Mouse (Mus musculus): ENCODE data around the gene Prickle1. TPM values are rescaled to one million over a fixed set of nuclear protein-coding genes. Genes with fewer than 3 reads are reported as not detected.

Gene Prickle1
- total and polyA plus RNA-seq, 3 experiments = 0.64 to 1.8 (median 1.7) TPM

GRCm38 (mm10) chr15:93453296-93453695 is 142.4 kb downstream of the Prickle1 start:
- Histone ChIP-seq H3K4me3 (replicated peaks in 1 of 3; ENCODE audit: low read depth in 2 of 3, low read length in 2 of 3, poor library complexity in 1 of 3) (no peak overlapping the region), H3K9ac (ENCODE audit: insufficient read depth, low read depth) (no peak overlapping the region), H3K4me1 (ENCODE audit: control insufficient read depth in 1 of 2, insufficient read depth in 2 of 2) (peaks cover 0 to 12% of the 10 kb centered on the region in 2 experiments; a peak in 1 of 4 replicates), H3K4me2 (ENCODE audit: insufficient read depth, low read depth, poor library complexity, severe bottlenecking) (no peak overlapping the region), H3K36me3 (replicated peaks in 1 of 2; ENCODE audit: control insufficient read depth in 1 of 2, insufficient read depth in 1 of 2, low read length in 1 of 2) (peaks cover 25 to 77% of the 10 kb centered on the region in 2 experiments), H3K27ac (ENCODE audit: insufficient read depth, low read depth) (no peak overlapping the region), H3K9me3 (replicated peaks; ENCODE audit: low read length) (no peaks in the 10 kb centered on the region), H3K79me2 (replicated peaks; ENCODE audit: control insufficient read depth, extremely low read depth, insufficient read depth, poor library complexity, severe bottlenecking) (no peaks in the 10 kb centered on the region), H3K27me3 (replicated peaks) (no peaks in the 10 kb centered on the region)
- dilution Hi-C loops (cut with MboI; ENCODE audit: extremely low pct_ligation_motif_present, extremely low pct_unique_long_range_greater_than_20kb, low sequenced_read_pairs) (no loop called here), in situ Hi-C loops (cut with MboI; ENCODE audit: low pct_ligation_motif_present, low pct_unique_long_range_greater_than_20kb, low sequenced_read_pairs) (no loop called here)
- DNase-seq (ENCODE audit: extremely low read depth) = no peak
- TF ChIP-seq ZNF384 (IDR thresholded peaks at IDR 0.05; ENCODE audit: low read depth, low read length) (no peak), E2F4 (IDR thresholded peaks at IDR 0.05; ENCODE audit: insufficient replicate concordance, low read depth, low read length) (no peak), KAT2A (IDR thresholded peaks at IDR 0.05; ENCODE audit: insufficient replicate concordance, low read length) (no peak), BHLHE40 (IDR thresholded peaks at IDR 0.05; ENCODE audit: low read depth, low read length) (no peak), MAZ (IDR thresholded peaks at IDR 0.05; ENCODE audit: low read depth, low read length) (no peak), NRF1 (IDR thresholded peaks at IDR 0.05; ENCODE audit: low read depth, low read length) (no peak), TBP (conservative IDR thresholded peaks at IDR 0.05; ENCODE audit: low read depth, low read length) (no peak), POLR2AphosphoS2 (IDR thresholded peaks at IDR 0.05; ENCODE audit: low read depth, low read length) (no peak), HCFC1 (IDR thresholded peaks at IDR 0.05; ENCODE audit: low read depth, low read length) (no peak), MAX (IDR thresholded peaks at IDR 0.05; ENCODE audit: low read length) (no peak), UBTF (IDR thresholded peaks at IDR 0.05; ENCODE audit: low read depth, low read length) (no peak)

Other genes starting within 250 kb of the Prickle1 start
- gene Zcrb1, start 197.6 kb downstream of the Prickle1 start, total RNA-seq (2012; rRNA removed) = 49.1 and 56.7 TPM in 2 replicates
- gene Zcrb1, start 197.6 kb downstream of the Prickle1 start, total RNA-seq (2014; rRNA removed) = 60.3 and 72.7 TPM in 2 replicates
- gene Zcrb1, start 197.6 kb downstream of the Prickle1 start, polyA plus RNA-seq (2012; ENCODE audit: insufficient read length, low read depth) = 145 and 146 TPM in 2 replicates
- gene Pphln1, start 197.5 kb downstream of the Prickle1 start, total RNA-seq (2012; rRNA removed) = 22.9 and 27.9 TPM in 2 replicates
- 63.9 and 69.0 TPM in 2 replicates for gene Pphln1, start 197.5 kb downstream of the Prickle1 start, total RNA-seq (2014; rRNA removed)
- 59.3 and 59.9 TPM in 2 replicates for gene Pphln1, start 197.5 kb downstream of the Prickle1 start, polyA plus RNA-seq (2012; ENCODE audit: insufficient read length, low read depth)